8 mouse cellular contexts compared by ENCODE assay signal in genomic region chr5:31858877-31859276, GRCm38 (mm10).
DNase-seq lines count a peak whose midpoint lies in the region; TF ChIP-seq lines count a peak whose summit lies in the region.
"Not testable (repeated sequence)": the region's sequence is repeated elsewhere in the genome, so short reads cannot be mapped to it uniquely, and the experiment has no call there.

No protein-coding gene starts in this region.

- not testable (repeated sequence) for H3K27me3 ChIP-seq in ES-Bruce4 (ENCODE audit: control insufficient read depth, insufficient read depth, low read length, poor library complexity, severe bottlenecking); testis, adult 2 months (ENCODE audit: control insufficient read depth, insufficient read depth, low read length)

- DNase-seq in ES-CJ7 (ENCODE audit: low read depth, low spot score) (peak; percentile 18), R1 (ENCODE audit: low read depth, low spot score) (peak; percentile 48), WW6 (ENCODE audit: low read depth, low spot score) (peak; percentile 11), ZHBTc4 (ENCODE audit: low read depth, low spot score) (peak; percentile 24)
- DNase-seq in heart, adult 11 months, result peak; percentile 74
- not testable (repeated sequence) for DNase-seq in layer of hippocampus, adult 2 months (ENCODE audit: low spot score in 2 of 2)

- H3K9me3 ChIP-seq in ES-Bruce4 (replicated peaks; ENCODE audit: control insufficient read depth, insufficient read depth, low read length, poor library complexity, severe bottlenecking), result not testable (repeated sequence)

- H3K27ac ChIP-seq in ES-Bruce4 (ENCODE audit: insufficient read depth, low read length), result peak overlapping the region; percentile 73; the same call in 1 of the 2 replicates
- 0 out of 2 replicates have a peak overlapping the region, but pooled peaks have one; percentile 24 for H3K27ac ChIP-seq in layer of hippocampus, adult 2 months
- peak overlapping the region; percentile 44 for H3K27ac ChIP-seq in testis, adult 2 months (ENCODE audit: control insufficient read depth, insufficient read depth, low read depth, low read length)

- not testable (repeated sequence) for TF ChIP-seq POLR2A in ES-Bruce4 (IDR thresholded peaks at IDR 0.05; ENCODE audit: insufficient read depth, low read length); testis, adult 2 months (IDR thresholded peaks at IDR 0.05; ENCODE audit: control insufficient read depth, low read depth, low read length)

- TF ChIP-seq CTCF in ES-Bruce4 (IDR thresholded peaks at IDR 0.05; ENCODE audit: low read depth, low read length); layer of hippocampus, adult 2 months (conservative IDR thresholded peaks at IDR 0.05); testis, adult 2 months (IDR thresholded peaks at IDR 0.05; ENCODE audit: control insufficient read depth, insufficient read depth, insufficient replicate concordance, low read depth, low read length): not testable (repeated sequence)

- H3K36me3 ChIP-seq in ES-Bruce4 (ENCODE audit: control insufficient read depth, insufficient read depth, low read length, poor library complexity, severe bottlenecking); testis, adult 2 months (ENCODE audit: control insufficient read depth, insufficient read depth, low read length): not testable (repeated sequence)

- H3K4me1 ChIP-seq in ES-Bruce4 (ENCODE audit: control insufficient read depth, insufficient read depth, low read length); testis, adult 2 months (ENCODE audit: control insufficient read depth, insufficient read depth, low read length): not testable (repeated sequence)

- H3K9ac ChIP-seq in ES-Bruce4 (ENCODE audit: low read depth, poor library complexity, severe bottlenecking), result peak overlapping the region; percentile 60

- TF ChIP-seq EP300 in ES-Bruce4 (IDR thresholded peaks at IDR 0.05; ENCODE audit: insufficient read depth, low read depth, low read length), result peak; percentile 54; the same call in 1 of the 2 replicates

- H3K4me3 ChIP-seq in ES-Bruce4 (ENCODE audit: low read depth, low read length), result peak overlapping the region; percentile 28
- H3K4me3 ChIP-seq in layer of hippocampus, adult 2 months; testis, adult 2 months (ENCODE audit: control insufficient read depth, low read depth, low read length): not testable (repeated sequence)
